Mouse (Mus musculus): ENCODE results near the gene Stk32b. TPM values are rescaled to one million over a fixed set of nuclear protein-coding genes. Genes with fewer than 3 reads are reported as not detected.

Gene Stk32b
- polyA plus RNA-seq, 1 experiment, result not detected

DNA sequence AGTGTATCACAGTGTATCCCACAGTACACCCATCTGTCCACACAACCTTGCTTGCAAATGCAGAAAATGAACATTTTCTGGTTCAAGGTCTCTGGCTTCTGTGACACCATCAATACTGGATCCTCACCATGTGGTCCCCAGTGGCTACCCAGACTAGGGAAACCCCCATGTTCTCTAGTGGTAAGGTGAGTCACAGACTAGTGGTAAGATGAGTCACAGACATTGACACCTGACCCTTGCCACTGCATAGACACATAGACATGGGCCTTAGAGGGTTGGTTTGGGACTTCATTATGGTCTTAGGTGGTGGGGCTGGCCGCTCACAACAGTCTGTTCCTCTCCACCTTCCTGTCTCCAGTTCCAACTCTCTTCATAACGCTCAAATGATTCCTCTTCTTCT lies 274.2 kb downstream of the Stk32b start:
- Histone ChIP-seq H3K79me2 (ENCODE audit: control insufficient read depth, insufficient read depth) (no peaks in the 10 kb centered on the region), H3K36me3 (ENCODE audit: control insufficient read depth, insufficient read depth) (no peaks in the 10 kb centered on the region), H3ac (ENCODE audit: control insufficient read depth, insufficient read length) (no peak overlapping the region), H3K4me2 (ENCODE audit: low read depth) (no peak overlapping the region), H3K4me3 (no peak overlapping the region), H3K27me3 (ENCODE audit: control insufficient read depth, insufficient read depth, insufficient read length) (no peaks in the 10 kb centered on the region)
- no peak for TF ChIP-seq CEBPB (IDR thresholded peaks at IDR 0.05; ENCODE audit: insufficient read depth, poor library complexity, severe bottlenecking)
- no peak for TF ChIP-seq MAX (IDR thresholded peaks at IDR 0.05; ENCODE audit: low read depth)
- no peak for TF ChIP-seq TCF12 (IDR thresholded peaks at IDR 0.05; ENCODE audit: insufficient read depth, poor library complexity, severe bottlenecking)
- TF ChIP-seq POLR2A (IDR thresholded peaks at IDR 0.05; ENCODE audit: insufficient read length, low read depth), result no peak
- TF ChIP-seq E2F4 (IDR thresholded peaks at IDR 0.05; ENCODE audit: insufficient read depth), result no peak
- no peak for TF ChIP-seq REST (IDR thresholded peaks at IDR 0.05; ENCODE audit: insufficient read depth, insufficient read length)
- TF ChIP-seq MYOD1 (IDR thresholded peaks at IDR 0.05; ENCODE audit: control insufficient read depth in 1 of 3, insufficient read length in 2 of 3, low read depth in 2 of 3), result no peak
- no peak for TF ChIP-seq POLR2AphosphoS2 (IDR thresholded peaks at IDR 0.05; ENCODE audit: insufficient read length, low read depth)

GRCm38 (mm10) chr5:37435417-37435816 lies 281.6 kb downstream of the Stk32b start:
- TF ChIP-seq CEBPB (IDR thresholded peaks at IDR 0.05; ENCODE audit: insufficient read depth, poor library complexity, severe bottlenecking), result no peak
- H3ac ChIP-seq (ENCODE audit: control insufficient read depth, insufficient read length), result no peak overlapping the region
- H3K79me2 ChIP-seq (ENCODE audit: control insufficient read depth, insufficient read depth), result no peaks in the 10 kb centered on the region
- H3K36me3 ChIP-seq (ENCODE audit: control insufficient read depth, insufficient read depth), result no peaks in the 10 kb centered on the region
- no peaks in the 10 kb centered on the region for H3K27me3 ChIP-seq (ENCODE audit: control insufficient read depth, insufficient read depth, insufficient read length)
- no peak overlapping the region for H3K4me3 ChIP-seq
- no peak overlapping the region for H3K4me2 ChIP-seq (ENCODE audit: low read depth)

DNA sequence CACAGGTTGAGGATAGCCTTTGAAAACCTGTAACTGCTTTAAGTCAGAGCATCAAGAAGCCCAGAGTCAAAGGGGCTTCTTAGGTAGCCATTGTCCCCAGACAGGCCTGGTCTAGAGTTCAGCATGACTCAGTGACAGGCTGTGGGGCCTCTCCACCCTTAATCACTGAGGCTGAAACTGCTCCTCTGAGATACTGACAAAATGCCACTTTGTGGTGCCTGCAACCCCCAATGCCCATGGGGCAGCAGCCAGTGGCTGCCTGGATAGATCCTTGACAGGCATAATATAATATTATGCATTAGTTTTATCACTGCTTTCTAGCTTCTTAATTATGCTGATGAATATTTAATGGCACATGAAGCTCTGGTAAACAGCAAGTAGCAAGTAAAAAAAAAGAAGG lies 289.8 kb downstream of the Stk32b start:
- no peak overlapping the region for H3K4me3 ChIP-seq
- H3ac ChIP-seq (ENCODE audit: control insufficient read depth, insufficient read length), result no peak overlapping the region
- H3K4me2 ChIP-seq (ENCODE audit: low read depth), result no peak overlapping the region
- H3K79me2 ChIP-seq (ENCODE audit: control insufficient read depth, insufficient read depth), result no peaks in the 10 kb centered on the region
- H3K36me3 ChIP-seq (ENCODE audit: control insufficient read depth, insufficient read depth), result no peaks in the 10 kb centered on the region
- H3K27me3 ChIP-seq (ENCODE audit: control insufficient read depth, insufficient read depth, insufficient read length), result no peaks in the 10 kb centered on the region
- TF ChIP-seq TCF12 (IDR thresholded peaks at IDR 0.05; ENCODE audit: insufficient read depth, poor library complexity, severe bottlenecking), result no peak
- no peak for TF ChIP-seq CEBPB (IDR thresholded peaks at IDR 0.05; ENCODE audit: insufficient read depth, poor library complexity, severe bottlenecking)
- TF ChIP-seq REST (IDR thresholded peaks at IDR 0.05; ENCODE audit: insufficient read depth, insufficient read length), result no peak
- no peak for TF ChIP-seq MYOD1 (IDR thresholded peaks at IDR 0.05; ENCODE audit: control insufficient read depth in 1 of 3, insufficient read length in 2 of 3, low read depth in 2 of 3)
- no peak for TF ChIP-seq TCF3 (IDR thresholded peaks at IDR 0.05; ENCODE audit: insufficient read length, low read depth)
- no peak for TF ChIP-seq POLR2AphosphoS2 (IDR thresholded peaks at IDR 0.05; ENCODE audit: insufficient read length, low read depth)
- no peak for TF ChIP-seq MYOG (IDR thresholded peaks at IDR 0.05; ENCODE audit: control insufficient read depth in 1 of 3, insufficient read depth in 1 of 3, insufficient read length in 2 of 3, low read depth in 2 of 3)

DNA sequence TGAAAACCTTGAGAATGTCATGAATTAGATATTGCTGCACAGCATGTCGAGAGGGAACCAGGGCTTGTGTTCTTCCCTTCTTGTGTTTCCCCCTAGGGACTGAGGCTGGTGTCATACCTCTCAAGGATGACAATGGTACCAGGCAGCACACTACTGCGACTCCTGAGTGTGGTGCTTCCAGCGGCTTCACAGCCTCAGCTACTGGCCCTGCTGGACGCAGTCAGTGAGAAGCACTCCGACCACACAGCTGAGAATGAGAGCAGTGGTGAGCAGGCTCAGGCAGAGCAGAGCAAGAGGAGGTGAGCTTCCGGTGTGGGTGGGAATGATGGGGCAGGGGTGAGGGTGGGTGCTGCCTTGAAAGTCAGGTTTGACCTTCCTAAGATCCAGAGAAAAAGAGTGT lies 297.9 kb downstream of the Stk32b start:
- no peaks in the 10 kb centered on the region for H3K27me3 ChIP-seq (ENCODE audit: control insufficient read depth, insufficient read depth, insufficient read length)
- no peaks in the 10 kb centered on the region for H3K79me2 ChIP-seq (ENCODE audit: control insufficient read depth, insufficient read depth)
- H3K4me2 ChIP-seq (ENCODE audit: low read depth), result no peak overlapping the region
- H3ac ChIP-seq (ENCODE audit: control insufficient read depth, insufficient read length), result no peak overlapping the region
- H3K36me3 ChIP-seq (ENCODE audit: control insufficient read depth, insufficient read depth), result peaks cover 4% of the 10 kb centered on the region
- no peak overlapping the region for H3K4me3 ChIP-seq
- no peak for TF ChIP-seq USF1 (IDR thresholded peaks at IDR 0.05; ENCODE audit: low read depth)
- TF ChIP-seq E2F4 (IDR thresholded peaks at IDR 0.05; ENCODE audit: insufficient read depth), result no peak
- no peak for TF ChIP-seq REST (IDR thresholded peaks at IDR 0.05; ENCODE audit: insufficient read depth, insufficient read length)
- no peak for TF ChIP-seq POLR2AphosphoS2 (IDR thresholded peaks at IDR 0.05; ENCODE audit: insufficient read length, low read depth)
- no peak for TF ChIP-seq MYOD1 (IDR thresholded peaks at IDR 0.05; ENCODE audit: control insufficient read depth in 1 of 3, insufficient read length in 2 of 3, low read depth in 2 of 3)
- TF ChIP-seq POLR2A (IDR thresholded peaks at IDR 0.05; ENCODE audit: insufficient read length, low read depth), result no peak
- no peak for TF ChIP-seq TCF12 (IDR thresholded peaks at IDR 0.05; ENCODE audit: insufficient read depth, poor library complexity, severe bottlenecking)
- TF ChIP-seq MYOG (IDR thresholded peaks at IDR 0.05; ENCODE audit: control insufficient read depth in 1 of 3, insufficient read depth in 1 of 3, insufficient read length in 2 of 3, low read depth in 2 of 3), result no peak
- TF ChIP-seq TCF3 (IDR thresholded peaks at IDR 0.05; ENCODE audit: insufficient read length, low read depth), result no peak
- no peak for TF ChIP-seq SRF (IDR thresholded peaks at IDR 0.05; ENCODE audit: control insufficient read depth, insufficient read length, low read depth)
- TF ChIP-seq MAX (IDR thresholded peaks at IDR 0.05; ENCODE audit: low read depth), result no peak
- no peak for TF ChIP-seq CEBPB (IDR thresholded peaks at IDR 0.05; ENCODE audit: insufficient read depth, poor library complexity, severe bottlenecking)

Other genes starting within 250 kb of the Stk32b start
- gene Cytl1, start 18.3 kb upstream of the Stk32b start, polyA plus RNA-seq (2012; fragmentation: generic; extraction: Trizol), result not detected
- gene Msx1, start 107.4 kb upstream of the Stk32b start, polyA plus RNA-seq (2012; fragmentation: generic; extraction: Trizol), result 4.7 TPM

Data from myocyte (in vitro differentiated cells).